Mouse (Mus musculus) lung, postnatal 0 days (tissue): ENCODE measurements at regions not wholly inside any gene's neighbourhood (a gene's known extent, or its start where the extent isn't known, plus 50 kb on each side); places are given as distances from the start of the nearest gene placed in this dataset.

Experiments
- ATAC-seq: fragments of 200-750 bp; cut with Nextera tagmentation; 2 replicates; pipeline ENCODE4 v1.8.0; 2017; ENCODE audit warnings: moderate library complexity
- DNase-seq: peaks from one replicate; pipeline ENCODE4 v3.0.0-alpha.2; 2016; ENCODE audit warnings: low spot score
- H3K27ac ChIP-seq: fragments of 300-500 bp; sonication (generic); 2 replicates; pipeline ENCODE4 v1.5.1; 2014; ENCODE audit warnings: antibody characterized with exemption, mild to moderate bottlenecking, low read length, mixed read lengths
- H3K27me3 ChIP-seq: fragments of 300-500 bp; sonication (generic); replicated peaks from 2 replicates; pipeline ENCODE4 v1.6.1; 2014; ENCODE audit warnings: low read length, mixed read lengths; ENCODE audit not compliant: insufficient read depth
- H3K36me3 ChIP-seq: fragments of 300-500 bp; sonication (generic); 2 replicates; pipeline ENCODE4 v1.6.1; 2014; ENCODE audit warnings: low read length, mixed read lengths; ENCODE audit not compliant: insufficient read depth
- H3K4me1 ChIP-seq: fragments of 300-500 bp; sonication (generic); 2 replicates; pipeline ENCODE4 v1.6.1; 2014; ENCODE audit warnings: antibody characterized with exemption, low read depth, low read length, mixed read lengths; ENCODE audit not compliant: insufficient read depth
- H3K4me2 ChIP-seq: fragments of 300-500 bp; sonication (generic); replicated peaks from 2 replicates; pipeline ENCODE4 v1.6.1; 2014; ENCODE audit warnings: low read depth, mild to moderate bottlenecking, low read length, moderate library complexity, mixed read lengths
- H3K4me3 ChIP-seq: fragments of 300-500 bp; sonication (generic); 2 replicates; pipeline ENCODE4 v1.5.1; 2014; ENCODE audit warnings: low read depth, low read length
- H3K9ac ChIP-seq: fragments of 300-500 bp; sonication (generic); replicated peaks from 2 replicates; pipeline ENCODE4 v1.6.1; 2014; ENCODE audit warnings: low read depth, mild to moderate bottlenecking
- H3K9me3 ChIP-seq: fragments of 300-500 bp; sonication (generic); 2 replicates; pipeline ENCODE4 v1.6.1; 2016; ENCODE audit warnings: low read length, mixed read lengths
- CTCF ChIP-seq: IDR thresholded peaks from 2 replicates; pipeline ENCODE4 v1.5.1; 2016; ENCODE audit warnings: antibody characterized with exemption, mild to moderate bottlenecking
- EP300 ChIP-seq: IDR thresholded peaks from 2 replicates; pipeline ENCODE4 v1.6.1; 2016; ENCODE audit warnings: antibody characterized with exemption, mild to moderate bottlenecking, control low read depth
- WGBS: fragments of 180-500 bp; shearing (Covaris S2); extraction: QIAGEN DNeasy Blood & Tissue Kit; methylation state at CpG from one replicate; pipeline ENCODE4 v1.1.7; 2014; 5-methylcytosine and 5-hydroxymethylcytosine counted together

GRCm38 (mm10) chr5:64693616-64694015, 109.6 kb upstream of the Klf3 start:
- H3K4me2 ChIP-seq = no peak overlapping the region
- 58% methylated on average over 8 of the region's 8 CpGs for WGBS

GRCm38 (mm10) chr5:64694606-64695005, 108.6 kb upstream of the Klf3 start:
- Histone ChIP-seq H3K4me2 (no peak overlapping the region), H3K27me3 (no peaks in the 10 kb centered on the region), H3K4me1 (peaks cover 4% of the 10 kb centered on the region; the same call in 1 of the 2 replicates), H3K36me3 (no peaks in the 10 kb centered on the region), H3K27ac (no peak overlapping the region), H3K9ac (no peak overlapping the region), H3K4me3 (no peak overlapping the region), H3K9me3 (no peaks in the 10 kb centered on the region)
- 90% methylated on average over 8 of the region's 8 CpGs for WGBS
- DNase-seq (no peak), ATAC-seq (no peak)
- TF ChIP-seq EP300 (no peak), CTCF (no peak)

More at GRCm38 (mm10) chr5:64693616-64694015, 109.6 kb upstream of the Klf3 start:
- no peak overlapping the region for H3K27ac ChIP-seq
- no peak overlapping the region for H3K9ac ChIP-seq
- no peaks in the 10 kb centered on the region for H3K9me3 ChIP-seq
- peaks cover 1% of the 10 kb centered on the region; the same call in 1 of the 2 replicates for H3K4me1 ChIP-seq
- ATAC-seq = no peak
- no peak overlapping the region for H3K4me3 ChIP-seq
- no peaks in the 10 kb centered on the region for H3K36me3 ChIP-seq
- peak; percentile 45 for DNase-seq
- H3K27me3 ChIP-seq = no peaks in the 10 kb centered on the region
- no peak for TF ChIP-seq EP300
- no peak for TF ChIP-seq CTCF

- no peak overlapping the region for H3K9ac ChIP-seq
- 85% methylated on average over 14 of the region's 14 CpGs for WGBS
- ATAC-seq (no peak), DNase-seq (no peak)
- no peaks in the 10 kb centered on the region for H3K27me3 ChIP-seq
- H3K27ac ChIP-seq = no peak overlapping the region
- TF ChIP-seq EP300 (no peak), CTCF (no peak)
- H3K9me3 ChIP-seq = no peaks in the 10 kb centered on the region
- peaks cover 6% of the 10 kb centered on the region for H3K4me1 ChIP-seq
- H3K4me3 ChIP-seq = no peak overlapping the region
- no peak overlapping the region for H3K4me2 ChIP-seq
- no peaks in the 10 kb centered on the region for H3K36me3 ChIP-seq
Measured at GRCm38 (mm10) chr5:64696099-64696498, 107.1 kb upstream of the Klf3 start.

GRCm38 (mm10) chr5:64697466-64697865, 105.7 kb upstream of the Klf3 start:
- Histone ChIP-seq H3K27ac (no peak overlapping the region), H3K4me2 (no peak overlapping the region), H3K27me3 (no peaks in the 10 kb centered on the region), H3K36me3 (no peaks in the 10 kb centered on the region), H3K4me1 (peaks cover 9% of the 10 kb centered on the region), H3K4me3 (no peak overlapping the region), H3K9me3 (no peaks in the 10 kb centered on the region), H3K9ac (no peak overlapping the region)
- DNase-seq (no peak), ATAC-seq (no peak)
- 95% methylated on average over 5 of the region's 5 CpGs for WGBS
- TF ChIP-seq EP300 (no peak), CTCF (no peak)

GRCm38 (mm10) chr5:64698458-64699116, 104.6 kb upstream of the Klf3 start:
- no peak for TF ChIP-seq CTCF
- no peak for TF ChIP-seq EP300
- peaks cover 18% of the 10 kb centered on the region for H3K4me1 ChIP-seq
- 69% methylated on average over 6 of the region's 6 CpGs for WGBS
- H3K9me3 ChIP-seq = no peaks in the 10 kb centered on the region
- H3K36me3 ChIP-seq = no peaks in the 10 kb centered on the region
- H3K4me2 ChIP-seq = no peak overlapping the region
- H3K27me3 ChIP-seq = no peaks in the 10 kb centered on the region
- DNase-seq (peak; percentile 50), ATAC-seq (no peak)
- H3K4me3 ChIP-seq = no peak overlapping the region
- H3K27ac ChIP-seq = peak overlapping the region; percentile 58; the same call in 1 of the 2 replicates
- no peak overlapping the region for H3K9ac ChIP-seq

- peak; percentile 83 for TF ChIP-seq EP300
- TF ChIP-seq CTCF = no peak
- Histone ChIP-seq H3K9me3 (no peaks in the 10 kb centered on the region), H3K36me3 (no peaks in the 10 kb centered on the region), H3K4me2 (no peak overlapping the region), H3K27ac (peak overlapping the region; percentile 58; the same call in 1 of the 2 replicates), H3K4me3 (no peak overlapping the region), H3K27me3 (no peaks in the 10 kb centered on the region), H3K9ac (no peak overlapping the region), H3K4me1 (peaks cover 24% of the 10 kb centered on the region)
- 35% methylated on average over 6 of the region's 6 CpGs for WGBS
- ATAC-seq (peak; percentile 74), DNase-seq (peak; percentile 93)
Measured at GRCm38 (mm10) chr5:64700030-64700429, 103.2 kb upstream of the Klf3 start.
